Mouse (Mus musculus) testis, adult 2 months (tissue): ENCODE data around the gene Cd101.

Source experiments
- CTCF ChIP-seq: fragments of 200-500 bp; IDR thresholded peaks from 2 replicates; pipeline ENCODE4 v1.5.1; 2012; ENCODE audit warnings: low read depth, mild to moderate bottlenecking, inconsistent platforms, low read length, moderate library complexity; ENCODE audit not compliant: control insufficient read depth, insufficient read depth, insufficient replicate concordance
- POLR2A ChIP-seq: fragments of 200-500 bp; IDR thresholded peaks from 2 replicates; pipeline ENCODE4 v1.6.1; 2012; ENCODE audit warnings: low read depth, mild to moderate bottlenecking, inconsistent platforms, low read length, moderate library complexity; ENCODE audit not compliant: control insufficient read depth

GRCm38 (mm10) chr3:100989417-100989816 lies 39.9 kb downstream of the Cd101 start:
- TF ChIP-seq CTCF (no peak), POLR2A (no peak)
